Mouse (Mus musculus): Measurements from ENCODE around the gene Stub1. TPM values are rescaled to one million over a fixed set of nuclear protein-coding genes. Genes with fewer than 3 reads are reported as not detected.

Stub1 gene
- polyA plus RNA-seq, 1 experiment from 2014 or later, result 393 TPM

DNA sequence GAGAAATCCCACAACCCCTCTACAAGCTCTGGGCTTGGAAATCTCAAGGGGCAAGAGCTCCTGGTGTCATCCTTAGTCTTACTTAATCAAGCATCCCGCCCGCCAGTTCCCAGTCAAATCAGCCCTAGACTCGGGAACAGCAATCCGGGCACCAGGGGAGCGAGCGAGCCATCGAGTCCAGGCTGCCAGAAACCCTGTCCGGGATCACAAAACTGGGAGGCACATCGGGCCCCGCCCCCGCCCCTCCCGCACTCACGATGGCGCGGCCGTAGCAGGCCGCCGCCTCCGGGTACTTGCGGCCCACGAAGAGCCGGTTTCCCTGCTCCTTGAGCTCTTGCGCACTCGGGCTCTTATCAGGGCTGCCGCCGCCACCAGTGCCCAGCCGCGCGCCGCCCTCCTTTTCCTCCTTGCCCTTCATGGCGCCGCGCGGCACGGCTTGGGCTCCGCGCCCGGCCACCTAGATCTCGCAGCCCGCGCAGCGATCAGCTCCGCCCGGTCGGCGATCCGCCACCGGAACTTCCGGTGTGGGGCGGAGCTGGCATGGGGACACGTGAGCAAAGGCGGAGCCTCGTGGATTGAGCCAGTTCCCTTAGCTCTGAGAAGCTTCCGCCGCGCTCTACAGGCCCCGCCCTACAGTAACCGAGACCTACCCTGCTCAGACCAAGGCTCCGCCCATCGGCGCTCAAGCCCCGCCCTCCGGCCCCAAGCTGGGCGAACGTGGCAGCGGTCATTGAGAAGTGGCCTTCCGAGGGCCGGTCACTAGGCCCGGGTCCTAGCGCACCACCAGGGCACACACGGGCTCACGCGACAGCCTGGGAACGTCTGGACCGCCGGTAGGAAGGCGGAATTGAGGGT is 541 bp downstream of the Stub1 start:
- H3K4me2 ChIP-seq (replicated peaks; ENCODE audit: low read depth, low read length), result peak overlapping the region; percentile 95
- H3K9ac ChIP-seq (replicated peaks; ENCODE audit: low read length), result peak overlapping the region; percentile 88
- no peaks in the 10 kb centered on the region for H3K27me3 ChIP-seq (ENCODE audit: insufficient read depth, low read length)
- H3K36me3 ChIP-seq (ENCODE audit: insufficient read depth, low read length), result peaks cover 18% of the 10 kb centered on the region
- peak overlapping the region; percentile 99 for H3K27ac ChIP-seq (ENCODE audit: low read length)
- peaks cover 73% of the 10 kb centered on the region for H3K4me1 ChIP-seq (ENCODE audit: insufficient read depth, low read length)
- peak overlapping the region; percentile 82 for H3K4me3 ChIP-seq (ENCODE audit: low read length)
- peak; percentile 91 for ATAC-seq (ENCODE audit: low FRiP score, low TSS enrichment)
- no peaks in the 10 kb centered on the region for H3K9me3 ChIP-seq (ENCODE audit: low read length)
- WGBS, result under 1% methylated on average over 69 of the region's 77 CpGs

DNA sequence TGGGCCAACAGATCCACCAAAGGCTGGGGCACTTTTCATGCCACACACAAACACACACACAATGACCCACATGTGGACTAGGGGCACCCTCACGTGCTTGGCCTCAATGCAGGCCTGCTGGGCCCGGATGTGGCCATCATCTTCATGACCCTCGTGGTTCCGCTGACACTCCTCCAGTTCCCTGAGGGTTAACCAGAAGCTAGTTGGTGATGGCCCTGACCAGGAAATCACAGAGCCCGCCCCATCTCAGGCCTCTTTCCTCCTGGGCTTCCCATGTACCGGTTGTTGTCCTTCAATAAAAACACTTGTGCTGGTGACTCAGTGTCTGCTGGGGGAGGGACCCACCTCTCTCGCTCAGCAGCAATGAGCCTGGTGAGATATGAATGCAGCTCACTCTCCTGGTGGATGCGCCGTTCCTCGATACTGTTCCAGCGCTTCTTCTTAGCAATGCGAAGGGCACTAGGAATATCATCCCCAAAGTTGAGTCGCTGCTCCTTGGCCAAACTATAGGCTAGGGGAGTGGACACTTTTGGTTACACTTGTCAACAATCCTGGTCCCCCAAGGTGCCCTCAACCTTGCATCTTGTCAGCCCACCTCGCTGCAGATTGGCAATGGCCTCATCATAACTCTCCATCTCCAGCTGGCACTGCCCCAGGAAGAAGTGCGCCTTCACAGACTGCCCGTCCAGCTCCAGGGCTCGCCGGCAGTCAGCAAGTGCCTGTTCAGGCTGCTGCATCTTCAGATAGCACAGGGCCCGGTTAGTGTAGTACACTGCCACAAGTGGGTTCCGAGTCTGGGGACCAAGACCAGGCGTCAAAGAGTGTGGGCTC is 1.5 kb downstream of the Stub1 start:
- no peaks in the 10 kb centered on the region for H3K9me3 ChIP-seq (ENCODE audit: low read length)
- H3K4me2 ChIP-seq (replicated peaks; ENCODE audit: low read depth, low read length), result peak overlapping the region; percentile 95
- WGBS, result 48% methylated on average over 21 of the region's 21 CpGs
- H3K36me3 ChIP-seq (ENCODE audit: insufficient read depth, low read length), result peaks cover 25% of the 10 kb centered on the region
- peak overlapping the region; percentile 90 for H3K27ac ChIP-seq (ENCODE audit: low read length)
- H3K27me3 ChIP-seq (ENCODE audit: insufficient read depth, low read length), result no peaks in the 10 kb centered on the region
- H3K4me1 ChIP-seq (ENCODE audit: insufficient read depth, low read length), result peaks cover 63% of the 10 kb centered on the region
- H3K4me3 ChIP-seq (ENCODE audit: low read length), result peak overlapping the region; percentile 82
- peak overlapping the region; percentile 88 for H3K9ac ChIP-seq (replicated peaks; ENCODE audit: low read length)
- ATAC-seq (ENCODE audit: low FRiP score, low TSS enrichment), result no peak

DNA sequence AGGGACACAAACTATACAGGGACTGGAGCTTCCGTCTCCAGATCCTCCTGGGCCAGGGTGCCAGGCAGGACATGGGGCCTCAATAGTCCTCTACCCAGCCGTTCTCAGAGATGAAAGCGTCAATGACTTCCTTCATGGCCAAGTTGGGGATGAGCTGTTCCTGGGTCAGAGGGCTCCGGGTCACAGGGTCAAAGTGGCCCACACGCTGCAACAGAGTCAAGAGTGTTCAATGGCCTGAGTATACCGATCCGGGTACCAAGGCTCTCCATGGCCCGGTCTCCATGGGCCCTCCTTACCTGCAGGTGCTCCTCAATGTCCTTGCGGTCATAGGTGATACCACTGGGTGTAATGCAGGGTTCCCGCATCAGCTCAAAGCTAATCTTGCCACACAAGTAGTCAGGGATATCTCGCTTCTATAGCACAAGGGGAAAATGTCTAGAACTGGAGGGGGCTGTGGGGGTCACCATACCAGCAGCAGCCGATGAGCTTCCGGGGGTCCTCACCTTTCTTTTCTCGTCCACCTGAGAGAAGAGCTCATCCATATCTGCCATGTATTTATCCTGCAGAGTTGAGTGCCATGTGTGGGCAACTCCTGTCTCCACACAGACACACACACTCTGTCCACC is 2.3 kb downstream of the Stub1 start:
- ATAC-seq (ENCODE audit: low FRiP score, low TSS enrichment), result no peak
- H3K4me3 ChIP-seq (ENCODE audit: low read length), result peak overlapping the region; percentile 82
- no peak overlapping the region for H3K27ac ChIP-seq (ENCODE audit: low read length)
- H3K4me2 ChIP-seq (replicated peaks; ENCODE audit: low read depth, low read length), result peak overlapping the region; percentile 95
- H3K36me3 ChIP-seq (ENCODE audit: insufficient read depth, low read length), result peaks cover 30% of the 10 kb centered on the region
- no peaks in the 10 kb centered on the region for H3K9me3 ChIP-seq (ENCODE audit: low read length)
- no peak overlapping the region for H3K9ac ChIP-seq (replicated peaks; ENCODE audit: low read length)
- 85% methylated on average over 14 of the region's 14 CpGs for WGBS
- no peaks in the 10 kb centered on the region for H3K27me3 ChIP-seq (ENCODE audit: insufficient read depth, low read length)
- H3K4me1 ChIP-seq (ENCODE audit: insufficient read depth, low read length), result peaks cover 55% of the 10 kb centered on the region

DNA sequence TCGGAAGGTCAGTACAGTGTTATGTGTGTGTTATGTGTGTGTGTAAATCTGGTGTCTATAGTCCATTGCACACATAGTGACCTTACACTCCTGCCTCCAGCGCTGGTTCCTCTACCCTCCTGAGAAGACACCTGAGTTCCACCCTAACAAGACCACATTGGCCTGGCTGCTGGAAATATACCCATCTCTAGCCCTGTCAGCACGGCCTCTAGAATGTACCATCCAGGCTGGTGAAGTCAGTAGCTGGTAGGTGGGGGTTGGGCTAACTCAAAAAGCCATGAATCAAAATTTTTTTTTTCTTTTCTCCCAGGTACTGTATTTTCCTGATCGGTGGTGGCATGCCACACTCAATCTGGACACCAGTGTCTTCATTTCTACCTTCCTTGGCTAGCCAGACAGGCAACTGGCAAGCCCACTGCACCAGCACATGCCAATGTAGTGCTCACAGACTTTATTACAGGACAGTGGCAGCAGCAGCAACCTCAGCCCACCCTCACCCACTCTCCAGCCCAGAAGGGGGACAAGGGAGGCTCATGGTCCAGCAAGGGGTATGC is 2.9 kb downstream of the Stub1 start:
- no peaks in the 10 kb centered on the region for H3K9me3 ChIP-seq (ENCODE audit: low read length)
- 78% methylated on average over 4 of the region's 4 CpGs for WGBS
- no peak overlapping the region for H3K27ac ChIP-seq (ENCODE audit: low read length)
- no peak overlapping the region for H3K4me3 ChIP-seq (ENCODE audit: low read length)
- H3K36me3 ChIP-seq (ENCODE audit: insufficient read depth, low read length), result peaks cover 30% of the 10 kb centered on the region
- ATAC-seq (ENCODE audit: low FRiP score, low TSS enrichment), result no peak
- no peak overlapping the region for H3K9ac ChIP-seq (replicated peaks; ENCODE audit: low read length)
- no peaks in the 10 kb centered on the region for H3K27me3 ChIP-seq (ENCODE audit: insufficient read depth, low read length)
- peaks cover 50% of the 10 kb centered on the region for H3K4me1 ChIP-seq (ENCODE audit: insufficient read depth, low read length)
- H3K4me2 ChIP-seq (replicated peaks; ENCODE audit: low read depth, low read length), result peak overlapping the region; percentile 64

DNA sequence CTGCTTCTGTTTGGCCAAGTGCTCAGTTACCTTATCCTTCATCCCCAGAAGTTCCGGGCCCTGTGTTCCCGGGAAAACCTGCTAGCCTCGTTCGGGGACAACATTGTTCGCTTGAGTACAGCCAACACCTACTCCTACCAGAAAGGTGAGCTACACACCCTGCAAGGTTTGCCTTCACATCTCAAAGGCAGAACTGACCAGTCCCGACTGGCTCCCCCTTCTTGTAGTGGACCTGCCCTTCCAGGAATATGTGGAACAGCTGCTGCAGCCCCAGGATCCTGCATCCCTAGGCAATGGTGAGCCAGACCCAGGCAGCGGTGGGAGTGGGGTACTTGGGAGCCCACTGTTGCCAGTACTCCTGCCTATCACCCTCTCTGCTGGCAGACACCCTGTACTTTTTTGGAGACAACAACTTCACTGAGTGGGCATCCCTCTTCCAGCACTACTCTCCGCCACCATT is 3.6 kb downstream of the Stub1 start:
- Histone ChIP-seq H3K4me1 (ENCODE audit: insufficient read depth, low read length) (peaks cover 50% of the 10 kb centered on the region), H3K4me2 (replicated peaks; ENCODE audit: low read depth, low read length) (peak overlapping the region; percentile 64), H3K27me3 (ENCODE audit: insufficient read depth, low read length) (no peaks in the 10 kb centered on the region), H3K36me3 (ENCODE audit: insufficient read depth, low read length) (peaks cover 30% of the 10 kb centered on the region), H3K4me3 (ENCODE audit: low read length) (peak overlapping the region; percentile 58), H3K27ac (ENCODE audit: low read length) (peak overlapping the region; percentile 86), H3K9ac (replicated peaks; ENCODE audit: low read length) (peak overlapping the region; percentile 75), H3K9me3 (ENCODE audit: low read length) (no peaks in the 10 kb centered on the region)
- WGBS, result 33% methylated on average over 8 of the region's 8 CpGs
- no peak for ATAC-seq (ENCODE audit: low FRiP score, low TSS enrichment)

DNA sequence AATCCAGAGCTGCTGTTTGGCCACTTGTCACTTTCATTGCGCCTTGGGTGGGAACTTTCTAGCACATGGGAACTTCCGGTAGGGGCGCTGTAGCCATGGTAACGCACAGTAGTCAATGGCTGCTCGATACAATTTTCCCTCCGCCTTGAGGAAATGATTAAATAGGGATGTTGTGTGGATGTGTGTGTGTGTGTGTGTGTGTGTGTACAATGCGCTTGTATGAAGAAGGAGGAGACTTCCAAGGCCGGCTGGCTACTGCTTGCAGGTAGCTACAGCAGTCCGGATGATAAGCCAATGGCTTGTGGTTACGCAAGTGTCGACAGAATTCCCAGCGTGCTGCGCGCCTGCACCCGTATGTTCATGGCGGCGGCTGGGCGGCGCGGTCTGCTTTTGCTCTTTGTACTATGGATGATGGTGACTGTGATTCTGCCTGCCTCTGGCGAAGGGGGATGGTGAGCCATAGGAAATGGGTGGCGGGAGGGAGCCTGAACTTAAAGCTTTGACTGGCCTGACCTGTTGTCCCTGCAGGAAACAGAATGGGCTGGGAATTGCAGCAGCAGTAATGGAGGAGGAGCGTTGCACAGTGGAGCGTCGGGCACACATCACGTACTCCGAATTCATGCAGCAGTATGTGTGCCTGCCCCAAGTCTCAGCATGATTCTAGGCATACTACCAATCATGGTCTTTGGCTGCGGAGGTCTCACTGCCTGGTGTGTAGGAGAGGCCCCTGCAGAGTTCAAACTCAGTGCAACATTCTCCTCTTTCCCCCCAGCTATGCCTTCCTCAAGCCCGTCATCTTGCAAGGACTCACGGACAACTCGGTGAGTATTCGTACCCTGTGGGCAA is 4.3 kb downstream of the Stub1 start, which contains the start of gene Jmjd8:
Gene Jmjd8, plus strand, starts transcription at position 156 of the 846 bp plus-strand sequence.
- no peaks in the 10 kb centered on the region for H3K27me3 ChIP-seq (ENCODE audit: insufficient read depth, low read length)
- peak within 1 kb of the TSS; percentile 64 for H3K4me2 ChIP-seq (replicated peaks; ENCODE audit: low read depth, low read length)
- H3K9me3 ChIP-seq (ENCODE audit: low read length), result no peaks in the 10 kb centered on the region
- H3K9ac ChIP-seq (replicated peaks; ENCODE audit: low read length), result peak within 1 kb of the TSS; percentile 75
- peaks cover 50% of the 10 kb centered on the region for H3K4me1 ChIP-seq (ENCODE audit: insufficient read depth, low read length)
- H3K4me3 ChIP-seq (ENCODE audit: low read length), result peak within 1 kb of the TSS; percentile 58
- ATAC-seq (ENCODE audit: low FRiP score, low TSS enrichment), result peak; percentile 24; the same call in 1 of the 2 replicates
- peaks cover 30% of the 10 kb centered on the region for H3K36me3 ChIP-seq (ENCODE audit: insufficient read depth, low read length)
- H3K27ac ChIP-seq (ENCODE audit: low read length), result peak within 1 kb of the TSS; percentile 86
- 0% methylated on average over 32 of the region's 32 CpGs for WGBS

DNA sequence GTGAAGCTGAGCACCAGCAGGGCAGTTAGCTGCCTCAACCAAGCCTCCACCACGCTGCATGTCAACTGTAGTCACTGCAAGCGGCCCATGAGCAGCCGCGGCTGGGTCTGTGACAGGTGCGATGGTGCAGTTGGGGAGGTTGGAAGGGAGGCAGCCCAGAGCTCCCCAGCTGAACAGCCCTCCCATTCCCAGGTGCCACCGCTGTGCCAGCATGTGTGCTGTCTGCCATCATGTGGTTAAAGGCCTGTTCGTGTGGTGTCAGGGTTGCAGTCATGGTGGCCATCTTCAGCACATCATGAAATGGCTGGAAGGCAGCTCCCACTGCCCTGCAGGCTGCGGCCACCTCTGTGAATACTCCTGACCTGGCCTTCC is 5.0 kb downstream of the Stub1 start:
- peak overlapping the region; percentile 86 for H3K27ac ChIP-seq (ENCODE audit: low read length)
- no peaks in the 10 kb centered on the region for H3K9me3 ChIP-seq (ENCODE audit: low read length)
- peaks cover 51% of the 10 kb centered on the region for H3K4me1 ChIP-seq (ENCODE audit: insufficient read depth, low read length)
- H3K9ac ChIP-seq (replicated peaks; ENCODE audit: low read length), result peak overlapping the region; percentile 75
- H3K4me3 ChIP-seq (ENCODE audit: low read length), result peak overlapping the region; percentile 58
- H3K36me3 ChIP-seq (ENCODE audit: insufficient read depth, low read length), result peaks cover 30% of the 10 kb centered on the region
- no peak for ATAC-seq (ENCODE audit: low FRiP score, low TSS enrichment)
- H3K27me3 ChIP-seq (ENCODE audit: insufficient read depth, low read length), result no peaks in the 10 kb centered on the region
- H3K4me2 ChIP-seq (replicated peaks; ENCODE audit: low read depth, low read length), result peak overlapping the region; percentile 64
- 84% methylated on average over 8 of the region's 8 CpGs for WGBS

DNA sequence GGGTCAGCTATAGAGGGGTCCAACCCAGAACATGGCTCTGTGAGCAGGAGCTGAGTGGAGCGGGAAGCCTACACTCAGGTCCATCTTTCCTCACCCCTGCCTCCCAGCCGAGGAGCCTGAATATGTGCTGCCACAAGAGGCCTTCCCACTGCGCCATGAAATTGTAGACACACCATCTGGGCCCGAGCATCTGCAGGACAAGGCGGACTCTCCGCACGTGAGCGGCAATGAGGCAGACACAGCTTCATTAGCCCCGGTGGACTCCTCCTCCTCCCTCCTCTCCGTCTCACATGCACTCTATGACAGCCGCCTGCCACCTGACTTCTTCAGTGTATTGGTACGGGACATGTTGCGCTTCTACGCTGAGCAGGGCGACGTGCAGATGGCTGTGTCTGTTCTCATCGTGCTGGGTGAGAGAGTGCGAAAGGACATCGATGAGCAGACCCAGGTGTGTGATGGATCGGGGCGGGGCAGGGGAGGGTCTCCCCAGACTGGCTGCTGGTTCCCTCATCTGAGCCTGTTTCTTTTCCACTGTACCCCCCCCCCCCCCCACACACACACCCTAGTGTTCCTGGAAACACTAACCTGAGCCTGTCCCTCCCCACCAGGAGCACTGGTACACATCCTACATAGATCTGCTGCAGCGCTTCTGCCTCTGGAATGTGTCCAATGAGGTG is 5.5 kb downstream of the Stub1 start:
- Histone ChIP-seq H3K9me3 (ENCODE audit: low read length) (no peaks in the 10 kb centered on the region), H3K4me3 (ENCODE audit: low read length) (no peak overlapping the region; the same call in 1 of the 2 replicates), H3K9ac (replicated peaks; ENCODE audit: low read length) (no peak overlapping the region), H3K27me3 (ENCODE audit: insufficient read depth, low read length) (no peaks in the 10 kb centered on the region), H3K4me2 (replicated peaks; ENCODE audit: low read depth, low read length) (no peak overlapping the region), H3K27ac (ENCODE audit: low read length) (peak overlapping the region; percentile 86; the same call in 1 of the 2 replicates), H3K4me1 (ENCODE audit: insufficient read depth, low read length) (peaks cover 51% of the 10 kb centered on the region), H3K36me3 (ENCODE audit: insufficient read depth, low read length) (peaks cover 30% of the 10 kb centered on the region)
- no peak for ATAC-seq (ENCODE audit: low FRiP score, low TSS enrichment)
- WGBS, result 86% methylated on average over 22 of the region's 22 CpGs
